Mouse (Mus musculus) MEL (cell line): ENCODE measurements around the gene Stmn1. TPM values are rescaled to one million over a fixed set of nuclear protein-coding genes. Genes with fewer than 3 reads are reported as not detected.

Source experiments
- DNase-seq: peaks from one replicate; pipeline ENCODE4 v3.0.0; 2011; ENCODE audit warnings: low read depth, low spot score
- H3K27ac ChIP-seq: 2 replicates; pipeline ENCODE4 v1.5.1; 2012; ENCODE audit warnings: low read depth, mild to moderate bottlenecking, control low read depth, low read length, moderate library complexity; ENCODE audit not compliant: control insufficient read depth
- H3K27me3 ChIP-seq, 2 experiments: fragments of 150-350 bp in 1 of 2; sonication (generic) in 1 of 2; 2 replicates each; pipeline ENCODE4 v1.6.1; 2012; ENCODE audit warnings: low read length in 2 of 2, mild to moderate bottlenecking in 2 of 2, improper control_type of control experiment in 1 of 2, moderate library complexity in 1 of 2; ENCODE audit not compliant: insufficient read depth in 2 of 2, control insufficient read depth in 1 of 2
- H3K36me3 ChIP-seq, 2 experiments: 2 replicates each; pipeline ENCODE4 v1.6.1; 2012 to 2014; ENCODE audit warnings: low read length in 2 of 2, improper control_type of control experiment in 1 of 2, inconsistent platforms in 1 of 2, mild to moderate bottlenecking in 1 of 2; ENCODE audit not compliant: insufficient read depth in 2 of 2, control insufficient read depth in 1 of 2
- H3K4me1 ChIP-seq, 2 experiments: fragments of 150-350 bp in 1 of 2; sonication (generic) in 1 of 2; 2 replicates each; pipeline ENCODE4 v1.6.1; 2012; ENCODE audit warnings: low read length in 2 of 2, improper control_type of control experiment in 1 of 2, mild to moderate bottlenecking in 1 of 2; ENCODE audit not compliant: insufficient read depth in 2 of 2, control insufficient read depth in 1 of 2
- H3K4me3 ChIP-seq, 2 experiments: fragments of 150-350 bp in 1 of 2; sonication (generic) in 1 of 2; 2 replicates each; pipeline ENCODE4 v1.5.1; 2012; ENCODE audit warnings: low read depth in 2 of 2, low read length in 2 of 2, mild to moderate bottlenecking in 2 of 2, moderate library complexity in 2 of 2, control low read depth in 1 of 2, improper control_type of control experiment in 1 of 2; ENCODE audit not compliant: control insufficient read depth in 1 of 2, insufficient read depth in 1 of 2
- H3K79me2 ChIP-seq: 2 replicates; pipeline ENCODE4 v1.6.1; 2012; ENCODE audit warnings: mild to moderate bottlenecking, low read length, moderate library complexity; ENCODE audit not compliant: control insufficient read depth, poor library complexity, insufficient read depth
- H3K9ac ChIP-seq: 2 replicates; pipeline ENCODE4 v1.6.1; 2012; ENCODE audit warnings: low read depth, mild to moderate bottlenecking, control low read depth, low read length, moderate library complexity; ENCODE audit not compliant: control insufficient read depth, poor library complexity, severe bottlenecking
- H3K9me3 ChIP-seq: fragments of 150-350 bp; sonication (generic); replicated peaks from 2 replicates; pipeline ENCODE4 v1.6.1; 2012; ENCODE audit warnings: mild to moderate bottlenecking, low read length, improper control_type of control experiment, moderate library complexity; ENCODE audit not compliant: insufficient read depth
- CHD1 ChIP-seq: IDR thresholded peaks from 2 replicates; pipeline ENCODE4 v1.6.1; 2012; ENCODE audit warnings: low read depth, mild to moderate bottlenecking, inconsistent platforms, low read length, improper control_type of control experiment
- E2F4 ChIP-seq: IDR thresholded peaks from 2 replicates; pipeline ENCODE4 v1.6.1; 2011; ENCODE audit warnings: low read depth, low read length, improper control_type of control experiment, borderline replicate concordance
- ELF1 ChIP-seq: IDR thresholded peaks from 2 replicates; pipeline ENCODE4 v1.6.1; 2014; ENCODE audit warnings: low read depth, mild to moderate bottlenecking, inconsistent platforms, low read length, improper control_type of control experiment, moderate library complexity
- EP300 ChIP-seq, 2 experiments: IDR thresholded peaks; 2 replicates each; pipeline ENCODE4 v1.6.1; 2011; ENCODE audit warnings: improper control_type of control experiment in 2 of 2, low read length in 2 of 2, low read depth in 1 of 2, mild to moderate bottlenecking in 1 of 2
- GABPA ChIP-seq: IDR thresholded peaks from 2 replicates; pipeline ENCODE4 v1.6.1; 2012; ENCODE audit warnings: low read depth, mild to moderate bottlenecking, inconsistent platforms, low read length, improper control_type of control experiment, moderate library complexity
- GATA1 ChIP-seq: IDR thresholded peaks from 2 replicates; pipeline ENCODE4 v1.6.1; 2011; ENCODE audit warnings: low read depth, low read length, improper control_type of control experiment
- JUND ChIP-seq: IDR thresholded peaks from 2 replicates; pipeline ENCODE4 v1.6.1; 2011; ENCODE audit warnings: low read depth, mild to moderate bottlenecking, improper control_type of control experiment, low read length
- KAT2A ChIP-seq: conservative IDR thresholded peaks from 2 replicates; pipeline ENCODE4 v1.6.1; 2012; ENCODE audit warnings: low read depth, low read length, improper control_type of control experiment, inconsistent platforms
- MAFK ChIP-seq: IDR thresholded peaks from 2 replicates; pipeline ENCODE4 v1.6.1; 2011; ENCODE audit warnings: low read depth, mild to moderate bottlenecking, low read length, improper control_type of control experiment, borderline replicate concordance
- MAX ChIP-seq: IDR thresholded peaks from 2 replicates; pipeline ENCODE4 v1.6.1; 2011; ENCODE audit warnings: low read length, improper control_type of control experiment
- MEF2A ChIP-seq: IDR thresholded peaks from 2 replicates; pipeline ENCODE4 v1.6.1; 2014; ENCODE audit warnings: low read depth, mild to moderate bottlenecking, inconsistent platforms, low read length, improper control_type of control experiment; ENCODE audit not compliant: poor library complexity, insufficient replicate concordance, severe bottlenecking; ENCODE audit errors: extremely low read depth
- MXI1 ChIP-seq: IDR thresholded peaks from 2 replicates; pipeline ENCODE4 v1.6.1; 2011; ENCODE audit warnings: mild to moderate bottlenecking, low read depth, low read length, improper control_type of control experiment
- POLR2A ChIP-seq, 2 experiments: IDR thresholded peaks; 2 replicates each; pipeline ENCODE4 v1.6.1; 2011 to 2012; ENCODE audit warnings: low read length in 2 of 2, mild to moderate bottlenecking in 2 of 2, control low read depth in 1 of 2, improper control_type of control experiment in 1 of 2, low read depth in 1 of 2, moderate library complexity in 1 of 2; ENCODE audit not compliant: control insufficient read depth in 1 of 2, insufficient read depth in 1 of 2, poor library complexity in 1 of 2
- RCOR1 ChIP-seq: IDR thresholded peaks from 2 replicates; pipeline ENCODE4 v1.6.1; 2012; ENCODE audit warnings: low read depth, mild to moderate bottlenecking, inconsistent platforms, low read length, improper control_type of control experiment
- TAL1 ChIP-seq: IDR thresholded peaks from 2 replicates; pipeline ENCODE4 v1.6.1; 2012; ENCODE audit warnings: mild to moderate bottlenecking, inconsistent platforms, low read length, moderate library complexity, mixed read lengths
- TCF12 ChIP-seq: IDR thresholded peaks from 2 replicates; pipeline ENCODE4 v1.6.1; 2014; ENCODE audit warnings: low read depth, mild to moderate bottlenecking, inconsistent platforms, low read length, improper control_type of control experiment, moderate library complexity
- USF1 ChIP-seq: IDR thresholded peaks from 2 replicates; pipeline ENCODE4 v1.6.1; 2014; ENCODE audit warnings: low read depth, mild to moderate bottlenecking, inconsistent platforms, low read length, improper control_type of control experiment, moderate library complexity
- USF2 ChIP-seq, 2 experiments: IDR thresholded peaks; 2 replicates each; pipeline ENCODE4 v1.6.1; 2011 to 2012; ENCODE audit warnings: improper control_type of control experiment in 2 of 2, low read length in 2 of 2, borderline replicate concordance in 1 of 2, inconsistent platforms in 1 of 2, low read depth in 1 of 2, mild to moderate bottlenecking in 1 of 2; ENCODE audit not compliant: insufficient read depth in 1 of 2
- ZC3H11A ChIP-seq: IDR thresholded peaks from 2 replicates; pipeline ENCODE4 v1.6.1; 2012; ENCODE audit warnings: low read depth, mild to moderate bottlenecking, inconsistent platforms, low read length, improper control_type of control experiment
- ZKSCAN1 ChIP-seq: IDR thresholded peaks from 2 replicates; pipeline ENCODE4 v1.6.1; 2012; ENCODE audit warnings: low read depth, mild to moderate bottlenecking, inconsistent platforms, low read length, improper control_type of control experiment, moderate library complexity
- ZMIZ1 ChIP-seq: IDR thresholded peaks from 2 replicates; pipeline ENCODE4 v1.6.1; 2012; ENCODE audit warnings: low read depth, mild to moderate bottlenecking, inconsistent platforms, low read length, improper control_type of control experiment, moderate library complexity
- ZNF384 ChIP-seq: IDR thresholded peaks from 2 replicates; pipeline ENCODE4 v1.6.1; 2012; ENCODE audit warnings: low read depth, mild to moderate bottlenecking, inconsistent platforms, low read length, improper control_type of control experiment
- polyA plus RNA-seq, 2 experiments: library from polyadenylated mRNA; stranded (reverse) in 1 of 2; unstranded in 1 of 2; fragments of >175 nt in 1 of 2; fragments of >200 nt in 1 of 2; gene quantifications; 2 replicates each; pipeline versions ENCODE4 v1.2.1 to v1.2.4; 2012; ENCODE audit warnings: low replicate concordance in 2 of 2, low read depth in 1 of 2; ENCODE audit not compliant: insufficient read length in 2 of 2, insufficient read depth in 1 of 2, missing spikeins in 1 of 2
- total RNA-seq: library from RNA; depleted of rRNA; stranded (reverse); fragments of 300-350 nt; gene quantifications from 2 replicates; pipeline ENCODE4 v1.2.3, GENCODE M21; 2012

The Stmn1 gene
- total and polyA plus RNA-seq, 3 experiments: 214 to 350 TPM; not detected in 1

- DNase-seq: peak; percentile 73
Measured at GRCm38 (mm10) chr4:134494780-134495545, 26.8 kb downstream of the Stmn1 start.

GRCm38 (mm10) chr4:134495546-134495923, 27.4 kb downstream of the Stmn1 start:
- Histone ChIP-seq H3K79me2 (no peaks in the 10 kb centered on the region), H3K36me3 (peaks cover 0 to 18% of the 10 kb centered on the region in 2 experiments; a peak in 2 of 4 replicates), H3K9ac (no peak overlapping the region), H3K27me3 (no peaks in the 10 kb centered on the region), H3K27ac (no peak overlapping the region), H3K4me3 (no peak overlapping the region), H3K9me3 (no peaks in the 10 kb centered on the region), H3K4me1 (peaks cover 8 to 46% of the 10 kb centered on the region in 2 experiments)
- TF ChIP-seq POLR2A (IDR thresholded peaks at IDR 0.05; ENCODE audit: control insufficient read depth in 1 of 2, insufficient read depth in 1 of 2, low read depth in 1 of 2, low read length in 2 of 2, poor library complexity in 1 of 2) (no peak), ZNF384 (no peak), TCF12 (no peak), GABPA (no peak), CHD1 (no peak)
- no peak for DNase-seq

More at GRCm38 (mm10) chr4:134494780-134495545, 26.8 kb downstream of the Stmn1 start:
- TF ChIP-seq ZKSCAN1 (no peak), ZC3H11A (no peak), TCF12 (0 out of 2 replicates have a peak, but pooled peaks have one; percentile 2), KAT2A (no peak), POLR2A (IDR thresholded peaks at IDR 0.05; ENCODE audit: control insufficient read depth in 1 of 2, insufficient read depth in 1 of 2, low read depth in 1 of 2, low read length in 2 of 2, poor library complexity in 1 of 2) (no peak), MEF2A (no peak), JUND (no peak), ZMIZ1 (no peak), RCOR1 (no peak), MXI1 (no peak), ELF1 (no peak), GABPA (no peak), GATA1 (peak; percentile 64), USF1 (no peak), EP300 (IDR thresholded peaks at IDR 0.05; ENCODE audit: low read depth in 1 of 2, low read length in 2 of 2) (peak in 1 of 2 experiments; percentile 33; a peak in 2 of 4 replicates), MAFK (no peak), E2F4 (no peak), MAX (no peak), CHD1 (no peak), TAL1 (peak; percentile 84), USF2 (IDR thresholded peaks at IDR 0.05; ENCODE audit: borderline replicate concordance in 1 of 2, insufficient read depth in 1 of 2, low read depth in 1 of 2, low read length in 2 of 2) (no peak)
- no peak overlapping the region for H3K4me3 ChIP-seq
- H3K9me3 ChIP-seq: no peaks in the 10 kb centered on the region
- H3K27me3 ChIP-seq: no peaks in the 10 kb centered on the region
- H3K36me3 ChIP-seq: peaks cover 0 to 20% of the 10 kb centered on the region in 2 experiments; a peak in 2 of 4 replicates
- peak overlapping the region; percentile 9; the same call in 1 of the 2 replicates for H3K27ac ChIP-seq
- H3K9ac ChIP-seq: no peak overlapping the region
- peaks cover 8 to 48% of the 10 kb centered on the region in 2 experiments for H3K4me1 ChIP-seq
- no peaks in the 10 kb centered on the region for H3K79me2 ChIP-seq
